Mouse (Mus musculus) gastrocnemius, postnatal 10 days (tissue): Measurements from ENCODE around the gene Sptbn1. TPM values are rescaled to one million over a fixed set of nuclear protein-coding genes. Genes with fewer than 3 reads are reported as not detected.
A peak's percentile ranks its signal among the peaks of the same experiment; 100 is the strongest.
"Not testable (repeated sequence)": the region's sequence is repeated elsewhere in the genome, so short reads cannot be mapped to it uniquely, and the experiment has no call there.

Source experiments
- DNase-seq: peaks from one replicate; pipeline ENCODE4 v3.0.0; 2021; ENCODE audit warnings: mixed read lengths
- total RNA-seq, 2 experiments: library from RNA; stranded (reverse); gene quantifications; 2 replicates each; pipeline ENCODE4 v1.2.3; 2021

Gene Sptbn1
- total RNA-seq, 2 experiments from 2014 or later, result 147 to 171 TPM

GRCm38 (mm10) chr11:30256491-30256890 lies 11.5 kb downstream of the Sptbn1 start:
- DNase-seq, result no peak

- not testable (repeated sequence) for DNase-seq
These were observed 12.8 kb downstream of the Sptbn1 start for GRCm38 (mm10) chr11:30255211-30255610.

GRCm38 (mm10) chr11:30251294-30251904 lies 16.6 kb downstream of the Sptbn1 start:
- DNase-seq, result no peak

GRCm38 (mm10) chr11:30249452-30250016 lies 18.4 kb downstream of the Sptbn1 start:
- DNase-seq, result no peak

- no peak for DNase-seq
These were observed 20.9 kb downstream of the Sptbn1 start for GRCm38 (mm10) chr11:30247106-30247505.

- DNase-seq, result no peak
These were observed 21.8 kb downstream of the Sptbn1 start for GRCm38 (mm10) chr11:30246161-30246560.

GRCm38 (mm10) chr11:30244172-30244571 lies 23.8 kb downstream of the Sptbn1 start:
- DNase-seq, result no peak

- DNase-seq, result no peak
These were observed 24.4 kb downstream of the Sptbn1 start for GRCm38 (mm10) chr11:30243591-30243990.

GRCm38 (mm10) chr11:30240861-30241260 lies 27.1 kb downstream of the Sptbn1 start:
- no peak for DNase-seq

- DNase-seq, result no peak
These were observed 30.0 kb downstream of the Sptbn1 start for GRCm38 (mm10) chr11:30237960-30238359.

GRCm38 (mm10) chr11:30236681-30237242 lies 31.2 kb downstream of the Sptbn1 start:
- no peak for DNase-seq

- no peak for DNase-seq
These were observed 32.3 kb downstream of the Sptbn1 start for GRCm38 (mm10) chr11:30235666-30236065.

GRCm38 (mm10) chr11:30235218-30235617 lies 32.8 kb downstream of the Sptbn1 start:
- no peak for DNase-seq

GRCm38 (mm10) chr11:30233946-30234345 lies 34.0 kb downstream of the Sptbn1 start:
- no peak for DNase-seq

- DNase-seq, result peak; percentile 54
These were observed 35.9 kb downstream of the Sptbn1 start for GRCm38 (mm10) chr11:30232082-30232481.

GRCm38 (mm10) chr11:30231336-30231735 lies 36.6 kb downstream of the Sptbn1 start:
- no peak for DNase-seq

GRCm38 (mm10) chr11:30230330-30230771 lies 37.6 kb downstream of the Sptbn1 start:
- DNase-seq, result no peak

GRCm38 (mm10) chr11:30226756-30227155 lies 41.2 kb downstream of the Sptbn1 start:
- no peak for DNase-seq

GRCm38 (mm10) chr11:30224599-30224998 lies 43.4 kb downstream of the Sptbn1 start:
- DNase-seq, result no peak

GRCm38 (mm10) chr11:30222636-30223035 lies 45.3 kb downstream of the Sptbn1 start:
- DNase-seq, result no peak

GRCm38 (mm10) chr11:30221043-30221442 lies 46.9 kb downstream of the Sptbn1 start:
- DNase-seq, result no peak

GRCm38 (mm10) chr11:30218386-30218785 lies 49.6 kb downstream of the Sptbn1 start:
- no peak for DNase-seq

- DNase-seq, result no peak
These were observed 50.5 kb downstream of the Sptbn1 start for GRCm38 (mm10) chr11:30217496-30217895.
